Mouse (Mus musculus) Muller cell, postnatal 12 days (primary cell): ENCODE measurements around the gene Nrf1.

Experiments used
- DNase-seq: peaks from one replicate; pipeline ENCODE4 v3.0.0-alpha.2; 2015; ENCODE audit errors: inconsistent ontology term

Gene Nrf1

GRCm38 (mm10) chr6:30078938-30079529, 31.2 kb downstream of the Nrf1 start:
- no peak for DNase-seq

- DNase-seq: no peak
Observed at GRCm38 (mm10) chr6:30081339-30081738, 33.6 kb downstream of the Nrf1 start.

- DNase-seq: no peak
Observed at GRCm38 (mm10) chr6:30083307-30083706, 35.5 kb downstream of the Nrf1 start.

GRCm38 (mm10) chr6:30085351-30085750, 37.6 kb downstream of the Nrf1 start:
- peak; percentile 33 for DNase-seq

- DNase-seq: no peak
Observed at GRCm38 (mm10) chr6:30091221-30091620, 43.4 kb downstream of the Nrf1 start.

- DNase-seq: no peak
Observed at GRCm38 (mm10) chr6:30092816-30093215, 45.0 kb downstream of the Nrf1 start.

DNA sequence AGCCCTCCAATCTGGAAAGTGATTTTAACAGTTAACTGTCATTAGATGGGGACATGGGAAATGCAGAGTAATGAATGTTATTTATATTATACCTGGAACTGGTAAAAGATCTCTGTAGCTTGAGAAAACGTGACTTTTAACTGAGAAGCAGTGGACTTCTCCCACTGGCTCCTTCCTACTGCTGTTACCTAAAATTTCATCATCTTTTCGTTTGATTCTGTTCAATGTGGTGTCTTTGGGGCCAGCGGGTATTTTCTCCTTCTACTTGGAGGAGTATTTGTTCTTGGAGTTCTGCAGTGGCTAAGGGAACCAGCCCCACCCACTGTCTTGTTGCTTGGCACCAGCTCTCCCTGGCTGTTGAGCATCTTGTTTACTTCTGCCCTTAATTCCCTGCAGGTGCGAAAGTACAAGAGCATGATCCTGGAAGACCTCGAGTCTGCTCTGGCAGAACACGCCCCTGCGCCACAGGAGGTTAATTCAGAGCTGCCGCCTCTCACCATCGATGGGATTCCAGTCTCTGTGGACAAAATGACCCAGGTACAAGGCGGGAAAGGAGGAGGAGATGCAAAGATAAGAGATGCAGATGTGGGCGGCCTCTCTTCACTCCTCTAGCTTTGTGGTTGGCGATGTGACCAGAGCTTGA, 54.1 kb downstream of the Nrf1 start:
- no peak for DNase-seq

DNA sequence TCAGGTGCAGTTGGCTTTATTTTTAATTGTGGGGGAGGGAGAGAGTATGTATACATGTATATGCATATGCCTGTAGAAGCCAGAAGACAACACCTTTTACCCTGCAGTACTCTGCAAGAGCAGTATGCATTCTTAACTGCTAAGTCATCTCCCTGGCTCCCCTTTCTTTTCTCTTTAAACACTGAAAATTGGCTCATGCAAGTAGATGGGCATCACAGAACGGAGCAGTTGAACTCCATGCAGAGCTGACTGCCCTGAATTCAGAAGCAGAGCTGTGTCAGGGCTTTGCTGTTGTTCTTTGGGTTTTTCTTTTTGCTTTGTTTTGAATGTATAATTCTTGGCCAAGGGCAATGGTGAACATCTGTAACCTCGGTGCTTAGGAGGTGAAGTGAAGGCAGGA, 58.3 kb downstream of the Nrf1 start:
- DNase-seq: no peak

DNA sequence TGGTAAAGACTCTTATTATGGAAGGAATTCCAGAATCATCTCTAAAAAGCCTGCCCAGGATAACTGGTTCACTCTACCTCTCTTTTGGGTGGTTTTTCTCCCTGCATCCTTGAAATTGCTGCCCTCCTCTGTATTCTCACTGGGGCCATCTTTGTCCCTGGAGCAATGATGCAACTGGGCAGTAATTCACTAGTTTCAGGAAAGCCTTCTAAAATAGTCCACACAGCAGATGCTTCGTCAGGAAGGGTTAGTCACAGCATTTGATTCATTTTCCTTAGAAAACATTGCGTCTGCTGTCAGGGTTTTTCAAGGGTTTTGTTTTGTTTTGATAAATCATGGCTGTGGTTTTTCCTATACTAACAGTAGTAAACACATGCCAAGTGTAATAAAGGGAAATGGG, 59.7 kb downstream of the Nrf1 start:
- DNase-seq: no peak

- DNase-seq: no peak
Observed at GRCm38 (mm10) chr6:30109820-30110502, 62.2 kb downstream of the Nrf1 start.

DNA sequence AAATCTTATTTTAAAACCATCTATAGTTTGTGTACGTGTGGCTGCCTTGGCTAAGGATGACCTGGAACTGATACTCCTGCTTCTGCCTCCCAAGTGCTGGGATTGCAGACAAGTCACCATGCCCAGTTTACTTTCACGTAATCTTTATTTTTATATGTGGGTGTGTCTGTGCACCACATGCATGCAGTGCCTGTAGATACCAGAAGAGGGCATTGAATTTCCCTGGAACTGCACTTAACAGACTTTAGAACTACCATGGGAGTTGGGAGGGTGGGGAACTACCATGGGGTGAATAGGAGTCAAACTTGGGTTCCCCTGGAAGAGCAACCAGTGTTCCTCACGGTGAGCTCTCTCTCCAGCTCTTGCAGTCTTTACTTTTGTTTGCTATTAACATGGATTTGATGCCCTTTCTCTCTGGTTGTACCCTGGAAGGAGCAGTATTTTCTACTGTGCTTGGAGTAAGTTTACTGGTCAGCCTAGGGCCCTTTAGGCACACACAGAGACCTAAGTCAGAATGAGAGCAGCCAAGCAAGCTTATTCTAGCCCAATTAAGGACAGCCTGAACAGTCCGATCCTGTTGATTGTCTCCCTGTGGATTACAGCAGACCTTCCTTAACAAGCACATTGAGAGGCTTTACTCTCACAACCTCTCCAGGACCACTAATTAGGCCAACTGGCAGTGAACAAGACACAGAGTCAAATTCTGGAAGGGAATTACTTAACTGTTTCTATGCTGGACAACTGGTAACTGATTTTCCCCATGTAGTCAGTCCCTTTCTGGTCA, 64.8 kb downstream of the Nrf1 start:
- DNase-seq: peak; percentile 68

DNA sequence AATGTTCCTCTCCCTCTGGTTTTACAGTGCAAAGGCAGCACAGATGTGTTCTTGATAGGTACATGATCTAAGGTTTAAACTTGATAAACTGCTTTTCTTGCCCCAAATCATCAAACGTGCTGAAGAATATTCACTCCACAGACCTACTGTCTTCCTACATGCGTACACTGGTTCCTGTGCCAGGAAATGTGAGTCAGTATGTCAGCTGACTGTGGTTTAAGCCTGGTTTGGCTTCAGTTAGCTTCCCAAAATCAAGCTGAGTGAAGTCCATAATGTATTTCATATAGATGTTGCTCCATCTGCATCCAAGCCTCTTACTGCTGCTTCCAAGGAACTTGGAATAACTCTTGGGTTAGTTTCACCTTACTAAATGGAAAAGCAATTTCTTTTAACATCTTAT, 66.3 kb downstream of the Nrf1 start:
- DNase-seq: peak; percentile 30

GRCm38 (mm10) chr6:30121152-30121551, 73.4 kb downstream of the Nrf1 start:
- DNase-seq: no peak

- no peak for DNase-seq
Observed at GRCm38 (mm10) chr6:30121600-30121999, 73.8 kb downstream of the Nrf1 start.

DNA sequence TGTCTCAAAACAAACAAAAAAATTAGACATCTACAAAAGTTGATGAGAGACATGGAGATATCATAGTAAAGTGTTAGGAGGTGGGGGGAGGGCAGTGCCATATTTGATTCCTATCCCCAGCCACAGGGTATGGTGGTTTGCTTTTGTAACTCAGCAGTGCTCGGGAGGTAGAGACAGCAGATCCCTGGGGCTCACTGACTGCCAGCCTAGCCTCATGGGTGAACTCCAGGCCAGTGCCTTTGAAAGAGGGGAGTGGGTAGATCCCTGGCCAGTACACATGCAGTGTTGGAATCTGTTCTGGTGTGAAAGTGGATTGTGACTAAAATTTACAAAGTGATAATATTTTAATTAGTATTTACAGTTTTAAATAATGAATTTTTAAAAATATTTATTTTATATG, 75.6 kb downstream of the Nrf1 start:
- no peak for DNase-seq

DNA sequence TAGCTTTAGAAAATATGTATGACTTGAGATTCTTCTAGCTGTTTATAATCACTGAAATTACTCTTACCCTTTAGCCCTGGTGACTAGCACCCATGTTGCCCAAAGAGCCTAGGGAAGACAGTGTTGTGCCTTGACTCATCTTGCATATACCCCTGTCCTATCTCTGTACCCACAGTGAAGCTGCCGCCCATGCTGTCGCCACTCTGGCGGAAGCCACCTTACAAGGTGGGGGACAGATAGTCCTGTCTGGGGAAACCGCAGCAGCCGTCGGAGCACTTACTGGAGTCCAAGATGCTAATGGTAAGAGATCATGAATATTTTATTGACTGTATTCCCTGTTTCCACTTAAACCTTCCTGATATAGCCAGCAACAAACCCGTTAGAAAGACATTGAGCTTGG, 78.3 kb downstream of the Nrf1 start:
- DNase-seq: no peak

- DNase-seq: no peak
Observed at GRCm38 (mm10) chr6:30126766-30127165, 79.0 kb downstream of the Nrf1 start.

GRCm38 (mm10) chr6:30132399-30132798, 84.6 kb downstream of the Nrf1 start:
- no peak for DNase-seq

GRCm38 (mm10) chr6:30135590-30135989, 87.8 kb downstream of the Nrf1 start:
- no peak for DNase-seq

- no peak for DNase-seq
Observed at GRCm38 (mm10) chr6:30137227-30137626, 89.4 kb downstream of the Nrf1 start.

DNA sequence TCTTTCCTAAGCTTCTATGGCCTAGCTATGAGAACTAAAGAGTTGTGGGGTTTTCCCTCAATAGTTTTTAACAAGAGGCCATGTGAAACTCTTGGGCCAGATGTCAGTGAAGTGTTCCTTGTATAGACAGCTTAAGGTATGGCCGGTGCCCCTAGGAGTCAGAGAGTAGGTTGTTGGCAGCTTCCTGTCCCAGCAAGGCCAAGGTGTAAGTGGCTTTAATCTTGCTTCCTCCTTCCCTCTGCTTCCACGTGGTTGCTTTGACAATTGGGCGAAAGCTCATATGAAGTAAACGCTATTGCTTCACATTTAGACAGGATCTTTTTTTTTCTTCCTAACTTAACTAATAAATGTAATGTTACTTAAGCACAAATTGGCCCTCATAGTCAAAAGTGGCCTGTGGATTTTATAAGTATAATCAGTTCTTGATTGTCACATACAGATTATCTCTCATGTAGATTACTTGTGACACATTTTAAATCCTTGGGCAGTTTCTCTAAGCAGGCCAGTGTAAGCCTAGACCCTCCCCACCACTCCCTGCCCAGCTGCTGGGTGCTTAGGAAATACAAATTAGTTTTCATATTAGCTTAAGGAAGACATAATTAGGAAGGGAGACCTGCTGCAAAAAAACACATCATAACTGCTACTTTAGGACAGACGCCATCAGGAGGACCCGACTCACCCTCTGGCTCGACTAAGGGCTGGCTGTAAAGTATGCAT, 91.7 kb downstream of the Nrf1 start:
- DNase-seq: no peak

- DNase-seq: no peak
Observed at GRCm38 (mm10) chr6:30143263-30143662, 95.5 kb downstream of the Nrf1 start.
